Mouse (Mus musculus) small intestine, adult 2 months (tissue): ENCODE measurements at regions not wholly inside any gene's neighbourhood (a gene's known extent, or its start where the extent isn't known, plus 50 kb on each side); places are given as distances from the start of the nearest gene placed in this dataset.

ENCODE experiments used
- H3K27ac ChIP-seq: fragments of 200-500 bp; 2 replicates; pipeline ENCODE4 v1.5.1; 2012; ENCODE audit warnings: low read depth, low read length, control low read depth, inconsistent platforms; ENCODE audit not compliant: insufficient read depth
- H3K27me3 ChIP-seq: fragments of 200-500 bp; 2 replicates; pipeline ENCODE4 v1.6.1; 2012; ENCODE audit warnings: mild to moderate bottlenecking, moderate library complexity, low read length, inconsistent platforms; ENCODE audit not compliant: control insufficient read depth, insufficient read depth
- H3K36me3 ChIP-seq: fragments of 200-500 bp; 2 replicates; pipeline ENCODE4 v1.6.1; 2012; ENCODE audit warnings: mild to moderate bottlenecking, low read length, control low read depth, inconsistent platforms; ENCODE audit not compliant: control insufficient read depth, insufficient read depth
- H3K4me1 ChIP-seq: fragments of 200-500 bp; 2 replicates; pipeline ENCODE4 v1.6.1; 2012; ENCODE audit warnings: low read length, inconsistent platforms, mixed read lengths; ENCODE audit not compliant: control insufficient read depth, insufficient read depth, insufficient read length
- H3K4me3 ChIP-seq: fragments of 200-500 bp; 2 replicates; pipeline ENCODE4 v1.5.1; 2012; ENCODE audit warnings: low read depth, mild to moderate bottlenecking, control low read depth, inconsistent platforms, low read length, moderate library complexity
- CTCF ChIP-seq: fragments of 200-500 bp; IDR thresholded peaks from 2 replicates; pipeline ENCODE4 v1.5.1; 2012; ENCODE audit warnings: low read depth, mild to moderate bottlenecking, control low read depth, inconsistent platforms, low read length, moderate library complexity, mixed read lengths; ENCODE audit not compliant: insufficient replicate concordance, insufficient read length; ENCODE audit errors: extremely low read depth
- POLR2A ChIP-seq: fragments of 200-500 bp; IDR thresholded peaks from 2 replicates; pipeline ENCODE4 v1.6.1; 2012; ENCODE audit warnings: low read depth, mild to moderate bottlenecking, control low read depth, inconsistent platforms, low read length, moderate library complexity
- WGBS: fragments of 180-500 bp; shearing (Covaris S2); methylation state at CpG from one replicate; pipeline ENCODE4 v1.1.7; 2018; 5-methylcytosine and 5-hydroxymethylcytosine counted together

- TF ChIP-seq POLR2A (no peak), CTCF (no peak)
- H3K36me3 ChIP-seq: no peaks in the 10 kb centered on the region
- H3K4me1 ChIP-seq: no peaks in the 10 kb centered on the region
- 70% methylated on average over 6 of the region's 6 CpGs for WGBS
- H3K27ac ChIP-seq: no peak overlapping the region
- no peak overlapping the region for H3K4me3 ChIP-seq
- no peaks in the 10 kb centered on the region for H3K27me3 ChIP-seq
Measured at GRCm38 (mm10) chr19:21135297-21135997, 136.6 kb upstream of the Zfand5 start.

GRCm38 (mm10) chr19:21129653-21130052, 142.4 kb upstream of the Zfand5 start:
- no peak for TF ChIP-seq POLR2A
- H3K4me1 ChIP-seq: peaks cover 6% of the 10 kb centered on the region; the same call in 1 of the 2 replicates
- WGBS: 87% methylated on average over 5 of the region's 5 CpGs
- no peak overlapping the region for H3K27ac ChIP-seq
- no peaks in the 10 kb centered on the region for H3K36me3 ChIP-seq
- no peak overlapping the region for H3K4me3 ChIP-seq
- no peaks in the 10 kb centered on the region for H3K27me3 ChIP-seq

DNA sequence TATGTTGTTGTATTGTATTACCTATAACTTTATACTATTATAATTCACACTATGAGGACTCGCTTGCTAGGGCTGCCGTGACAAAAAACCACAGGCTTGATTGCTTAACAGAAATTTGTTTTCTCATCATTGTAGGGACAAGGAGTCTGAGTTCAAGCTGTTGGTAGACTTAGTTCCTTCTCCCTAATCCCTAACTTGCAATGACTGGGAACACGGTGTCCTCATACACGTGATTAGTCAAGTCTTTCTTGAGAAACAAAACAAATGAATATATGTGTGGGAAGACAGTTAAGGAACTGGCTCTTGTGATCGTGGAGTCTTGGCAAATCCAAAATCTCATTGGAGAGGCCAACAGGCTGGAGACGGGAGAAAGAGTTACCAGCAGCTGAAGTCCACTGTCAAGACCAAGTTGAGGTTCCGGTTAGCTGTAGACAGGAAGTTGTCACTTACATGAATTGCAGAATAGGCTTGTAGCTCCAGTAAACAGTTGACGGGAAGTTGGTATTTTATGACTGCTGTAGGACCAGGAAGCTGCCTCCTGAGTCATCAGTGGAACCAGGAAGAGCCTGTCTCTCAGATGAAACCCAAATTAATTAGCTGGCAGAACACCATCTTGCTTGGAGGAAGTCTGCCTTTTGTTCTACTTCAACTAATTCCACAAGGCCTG, 144.9 kb upstream of the Zfand5 start:
- Histone ChIP-seq H3K4me3 (no peak overlapping the region), H3K4me1 (peaks cover 6% of the 10 kb centered on the region; the same call in 1 of the 2 replicates), H3K36me3 (no peaks in the 10 kb centered on the region), H3K27me3 (no peaks in the 10 kb centered on the region), H3K27ac (peak overlapping the region; percentile 60)
- 73% methylated on average over 8 of the region's 8 CpGs for WGBS
- TF ChIP-seq CTCF: no peak
- TF ChIP-seq POLR2A: no peak

DNA sequence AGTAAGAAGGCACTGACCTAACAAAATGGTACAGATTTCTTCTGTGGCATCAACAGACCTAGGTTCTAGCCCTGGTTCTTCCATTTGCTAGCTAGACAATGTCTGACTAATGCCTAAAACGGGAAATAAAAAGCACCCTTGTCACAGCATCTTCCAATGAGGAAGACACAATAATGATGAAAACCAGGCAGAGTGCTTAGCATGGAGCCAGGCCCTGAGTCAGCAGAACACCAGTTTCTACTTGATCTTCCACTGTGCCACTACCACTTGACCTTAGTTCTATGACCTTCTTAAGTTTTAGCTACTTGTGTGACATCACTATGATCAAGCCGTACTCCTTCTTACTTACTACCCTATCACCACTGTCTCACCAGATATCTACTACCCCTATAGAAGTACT, 145.4 kb upstream of the Zfand5 start:
- Histone ChIP-seq H3K4me1 (peaks cover 6% of the 10 kb centered on the region; the same call in 1 of the 2 replicates), H3K36me3 (no peaks in the 10 kb centered on the region), H3K27ac (no peak overlapping the region; the same call in 1 of the 2 replicates), H3K27me3 (no peaks in the 10 kb centered on the region), H3K4me3 (no peak overlapping the region)
- WGBS: 85% methylated on average over 2 of the region's 2 CpGs
- TF ChIP-seq CTCF: no peak
- TF ChIP-seq POLR2A: no peak

GRCm38 (mm10) chr19:21119477-21119876, 152.6 kb upstream of the Zfand5 start:
- TF ChIP-seq POLR2A: no peak
- no peak for TF ChIP-seq CTCF
- no peaks in the 10 kb centered on the region for H3K36me3 ChIP-seq
- no peaks in the 10 kb centered on the region for H3K27me3 ChIP-seq
- H3K4me1 ChIP-seq: peaks cover 3% of the 10 kb centered on the region; the same call in 1 of the 2 replicates
- no peak overlapping the region for H3K4me3 ChIP-seq
- 29% methylated on average over 6 of the region's 6 CpGs for WGBS
- H3K27ac ChIP-seq: no peak overlapping the region

GRCm38 (mm10) chr19:21118782-21119181, 153.3 kb upstream of the Zfand5 start:
- WGBS: 88% methylated on average over 4 of the region's 4 CpGs

GRCm38 (mm10) chr19:21115693-21116092, 156.4 kb upstream of the Zfand5 start:
- Histone ChIP-seq H3K27ac (no peak overlapping the region), H3K36me3 (no peaks in the 10 kb centered on the region), H3K4me1 (peaks cover 3% of the 10 kb centered on the region; the same call in 1 of the 2 replicates), H3K27me3 (no peaks in the 10 kb centered on the region), H3K4me3 (no peak overlapping the region)
- TF ChIP-seq CTCF (no peak), POLR2A (no peak)
- 75% methylated on average over 2 of the region's 2 CpGs for WGBS

More at GRCm38 (mm10) chr19:21118782-21119181, 153.3 kb upstream of the Zfand5 start:
- Histone ChIP-seq H3K4me3 (no peak overlapping the region), H3K27me3 (no peaks in the 10 kb centered on the region), H3K27ac (no peak overlapping the region), H3K4me1 (peaks cover 3% of the 10 kb centered on the region; the same call in 1 of the 2 replicates), H3K36me3 (no peaks in the 10 kb centered on the region)
- TF ChIP-seq POLR2A (no peak), CTCF (no peak)
